Mouse (Mus musculus) forebrain, embryonic 15.5 days (tissue): Measurements from ENCODE around the gene Tnc. TPM values are rescaled to one million over a fixed set of nuclear protein-coding genes. Genes with fewer than 3 reads are reported as not detected.
A peak's percentile ranks its signal among the peaks of the same experiment; 100 is the strongest.

Experiments used
- ATAC-seq: fragments of 200-750 bp; cut with Nextera tagmentation; replicated peaks from 2 replicates; pipeline ENCODE4 v1.8.0; 2017; ENCODE audit warnings: mild to moderate bottlenecking, moderate TSS enrichment, moderate library complexity
- H3K27ac ChIP-seq: fragments of 300-500 bp; sonication (generic); replicated peaks from 2 replicates; pipeline ENCODE4 v1.5.1; 2015; ENCODE audit warnings: mild to moderate bottlenecking, inconsistent platforms
- H3K27me3 ChIP-seq: fragments of 300-500 bp; sonication (generic); 2 replicates; pipeline ENCODE4 v1.6.1; 2015; ENCODE audit warnings: inconsistent platforms
- H3K36me3 ChIP-seq: fragments of 300-500 bp; sonication (generic); 2 replicates; pipeline ENCODE4 v1.6.1; 2015; ENCODE audit warnings: mild to moderate bottlenecking, inconsistent platforms
- H3K4me1 ChIP-seq: fragments of 300-500 bp; sonication (generic); 2 replicates; pipeline ENCODE4 v1.6.1; 2015; ENCODE audit warnings: inconsistent platforms
- H3K4me2 ChIP-seq: fragments of 300-500 bp; sonication (generic); replicated peaks from 2 replicates; pipeline ENCODE4 v1.6.1; 2015; ENCODE audit warnings: mild to moderate bottlenecking, inconsistent platforms
- H3K4me3 ChIP-seq: fragments of 300-500 bp; sonication (generic); 2 replicates; pipeline ENCODE4 v1.5.1; 2015; ENCODE audit warnings: mild to moderate bottlenecking, inconsistent platforms
- H3K9ac ChIP-seq: fragments of 300-500 bp; sonication (generic); replicated peaks from 2 replicates; pipeline ENCODE4 v1.6.1; 2015; ENCODE audit warnings: mild to moderate bottlenecking, inconsistent platforms
- H3K9me3 ChIP-seq: fragments of 300-500 bp; sonication (generic); 2 replicates; pipeline ENCODE4 v1.6.1; 2016; ENCODE audit warnings: inconsistent platforms
- WGBS: fragments of 180-500 bp; shearing (Covaris S2); methylation state at CpG from one replicate; pipeline ENCODE4 v1.1.7; 2015; ENCODE audit warnings: mixed read lengths; 5-methylcytosine and 5-hydroxymethylcytosine counted together
- polyA plus RNA-seq: library from polyadenylated mRNA; unstranded; fragments of >200 nt; fragmentation: Nextera tagmentation; extraction: Ambion mirVana; gene quantifications from 2 replicates; pipeline ENCODE4 v1.2.1, GENCODE M21; 2015

The Tnc gene
- polyA plus RNA-seq, 1 experiment from 2014 or later, result 38.7 TPM

- H3K4me2 ChIP-seq, result no peak overlapping the region
- no peak overlapping the region for H3K27ac ChIP-seq
- H3K27me3 ChIP-seq, result no peaks in the 10 kb centered on the region
- no peak overlapping the region for H3K4me3 ChIP-seq
- no peak overlapping the region for H3K9ac ChIP-seq
- H3K9me3 ChIP-seq, result no peaks in the 10 kb centered on the region
- peak; percentile 82 for ATAC-seq
- 35% methylated on average over 12 of the region's 12 CpGs for WGBS
- no peaks in the 10 kb centered on the region for H3K4me1 ChIP-seq
- no peaks in the 10 kb centered on the region for H3K36me3 ChIP-seq
Observed at GRCm38 (mm10) chr4:63948066-63948687, 98.6 kb downstream of the Tnc start.

- no peaks in the 10 kb centered on the region for H3K27me3 ChIP-seq
- 73% methylated on average over 5 of the region's 5 CpGs for WGBS
- no peaks in the 10 kb centered on the region for H3K4me1 ChIP-seq
- no peak overlapping the region for H3K4me3 ChIP-seq
- no peak overlapping the region for H3K9ac ChIP-seq
- no peak overlapping the region for H3K27ac ChIP-seq
- H3K4me2 ChIP-seq, result no peak overlapping the region
- ATAC-seq, result no peak
- no peaks in the 10 kb centered on the region for H3K36me3 ChIP-seq
- no peaks in the 10 kb centered on the region for H3K9me3 ChIP-seq
Observed at GRCm38 (mm10) chr4:63943813-63944212, 103.0 kb downstream of the Tnc start.

GRCm38 (mm10) chr4:63942875-63943274 lies 103.9 kb downstream of the Tnc start:
- 95% methylated on average over 3 of the region's 3 CpGs for WGBS
- no peak overlapping the region for H3K27ac ChIP-seq
- H3K4me1 ChIP-seq, result no peaks in the 10 kb centered on the region
- no peak overlapping the region for H3K4me2 ChIP-seq
- no peak overlapping the region for H3K4me3 ChIP-seq
- ATAC-seq, result no peak
- no peaks in the 10 kb centered on the region for H3K27me3 ChIP-seq
- no peak overlapping the region for H3K9ac ChIP-seq
- no peaks in the 10 kb centered on the region for H3K9me3 ChIP-seq
- no peaks in the 10 kb centered on the region for H3K36me3 ChIP-seq

GRCm38 (mm10) chr4:63941420-63941819 lies 105.4 kb downstream of the Tnc start:
- Histone ChIP-seq H3K9ac (no peak overlapping the region), H3K27me3 (no peaks in the 10 kb centered on the region), H3K4me3 (no peak overlapping the region), H3K4me2 (no peak overlapping the region), H3K9me3 (no peaks in the 10 kb centered on the region), H3K27ac (no peak overlapping the region), H3K36me3 (no peaks in the 10 kb centered on the region), H3K4me1 (no peaks in the 10 kb centered on the region)
- no peak for ATAC-seq
- 92% methylated on average over 2 of the region's 2 CpGs for WGBS

- no peak for ATAC-seq
- Histone ChIP-seq H3K4me1 (no peaks in the 10 kb centered on the region), H3K4me3 (no peak overlapping the region), H3K27me3 (no peaks in the 10 kb centered on the region), H3K9ac (no peak overlapping the region), H3K4me2 (no peak overlapping the region), H3K9me3 (no peaks in the 10 kb centered on the region), H3K36me3 (no peaks in the 10 kb centered on the region), H3K27ac (no peak overlapping the region)
- WGBS, result 79% methylated on average over 3 of the region's 3 CpGs
Observed at GRCm38 (mm10) chr4:63939428-63939827, 107.4 kb downstream of the Tnc start.

GRCm38 (mm10) chr4:63935960-63936359 lies 110.9 kb downstream of the Tnc start:
- H3K36me3 ChIP-seq, result no peaks in the 10 kb centered on the region
- no peak overlapping the region for H3K9ac ChIP-seq
- ATAC-seq, result no peak

GRCm38 (mm10) chr4:63935314-63935713 lies 111.5 kb downstream of the Tnc start:
- Histone ChIP-seq H3K4me3 (no peak overlapping the region), H3K27me3 (no peaks in the 10 kb centered on the region), H3K9me3 (no peaks in the 10 kb centered on the region), H3K4me2 (no peak overlapping the region), H3K36me3 (no peaks in the 10 kb centered on the region), H3K4me1 (no peaks in the 10 kb centered on the region), H3K27ac (no peak overlapping the region), H3K9ac (no peak overlapping the region)
- 92% methylated on average over 9 of the region's 9 CpGs for WGBS
- ATAC-seq, result no peak

More at GRCm38 (mm10) chr4:63935960-63936359, 110.9 kb downstream of the Tnc start:
- Histone ChIP-seq H3K4me2 (no peak overlapping the region), H3K27ac (no peak overlapping the region), H3K9me3 (no peaks in the 10 kb centered on the region), H3K4me3 (no peak overlapping the region), H3K27me3 (no peaks in the 10 kb centered on the region), H3K4me1 (no peaks in the 10 kb centered on the region)
- WGBS, result 91% methylated on average over 4 of the region's 4 CpGs

GRCm38 (mm10) chr4:63930863-63931262 lies 116.0 kb downstream of the Tnc start:
- no peaks in the 10 kb centered on the region for H3K27me3 ChIP-seq
- no peak for ATAC-seq
- H3K4me3 ChIP-seq, result no peak overlapping the region
- H3K36me3 ChIP-seq, result no peaks in the 10 kb centered on the region
- no peak overlapping the region for H3K9ac ChIP-seq
- H3K27ac ChIP-seq, result no peak overlapping the region
- no peaks in the 10 kb centered on the region for H3K4me1 ChIP-seq
- no peak overlapping the region for H3K4me2 ChIP-seq
- 88% methylated on average over 2 of the region's 2 CpGs for WGBS
- H3K9me3 ChIP-seq, result no peaks in the 10 kb centered on the region

GRCm38 (mm10) chr4:63929490-63929889 lies 117.3 kb downstream of the Tnc start:
- H3K4me2 ChIP-seq, result no peak overlapping the region
- no peaks in the 10 kb centered on the region for H3K4me1 ChIP-seq
- WGBS, result 91% methylated on average over 2 of the region's 2 CpGs
- H3K36me3 ChIP-seq, result no peaks in the 10 kb centered on the region
- no peak for ATAC-seq
- H3K27me3 ChIP-seq, result no peaks in the 10 kb centered on the region
- H3K9me3 ChIP-seq, result no peaks in the 10 kb centered on the region
- no peak overlapping the region for H3K4me3 ChIP-seq
- H3K9ac ChIP-seq, result no peak overlapping the region
- no peak overlapping the region for H3K27ac ChIP-seq

- no peak overlapping the region for H3K4me2 ChIP-seq
- WGBS, result 86% methylated on average over 1 of the region's 1 CpGs
- no peak overlapping the region for H3K9ac ChIP-seq
- no peaks in the 10 kb centered on the region for H3K4me1 ChIP-seq
- no peaks in the 10 kb centered on the region for H3K27me3 ChIP-seq
- H3K27ac ChIP-seq, result no peak overlapping the region
- H3K4me3 ChIP-seq, result no peak overlapping the region
- no peaks in the 10 kb centered on the region for H3K9me3 ChIP-seq
- ATAC-seq, result no peak
- H3K36me3 ChIP-seq, result no peaks in the 10 kb centered on the region
Observed at GRCm38 (mm10) chr4:63928192-63928591, 118.6 kb downstream of the Tnc start.

- H3K9me3 ChIP-seq, result no peaks in the 10 kb centered on the region
- H3K9ac ChIP-seq, result no peak overlapping the region
- 88% methylated on average over 5 of the region's 5 CpGs for whole genome bisulfite sequencing
- no peak overlapping the region for H3K4me3 ChIP-seq
- H3K27me3 ChIP-seq, result no peaks in the 10 kb centered on the region
- H3K27ac ChIP-seq, result no peak overlapping the region
- no peaks in the 10 kb centered on the region for H3K4me1 ChIP-seq
- no peaks in the 10 kb centered on the region for H3K36me3 ChIP-seq
- no peak overlapping the region for H3K4me2 ChIP-seq
- ATAC-seq, result no peak
Observed at GRCm38 (mm10) chr4:63917181-63917580, 129.6 kb downstream of the Tnc start.

GRCm38 (mm10) chr4:63916753-63917152 lies 130.1 kb downstream of the Tnc start:
- Histone ChIP-seq H3K36me3 (no peaks in the 10 kb centered on the region), H3K4me3 (no peak overlapping the region), H3K27ac (no peak overlapping the region), H3K4me2 (no peak overlapping the region), H3K9ac (no peak overlapping the region), H3K9me3 (no peaks in the 10 kb centered on the region), H3K4me1 (no peaks in the 10 kb centered on the region), H3K27me3 (no peaks in the 10 kb centered on the region)
- ATAC-seq, result no peak
- 73% methylated on average over 8 of the region's 8 CpGs for WGBS

- H3K36me3 ChIP-seq, result no peaks in the 10 kb centered on the region
- no peaks in the 10 kb centered on the region for H3K9me3 ChIP-seq
- H3K4me1 ChIP-seq, result no peaks in the 10 kb centered on the region
- no peak overlapping the region for H3K9ac ChIP-seq
- H3K4me2 ChIP-seq, result no peak overlapping the region
- no peak overlapping the region for H3K4me3 ChIP-seq
- 86% methylated on average over 3 of the region's 3 CpGs for WGBS
- H3K27ac ChIP-seq, result no peak overlapping the region
- no peak for ATAC-seq
- no peaks in the 10 kb centered on the region for H3K27me3 ChIP-seq
Observed at GRCm38 (mm10) chr4:63916288-63916687, 130.5 kb downstream of the Tnc start.
